21 mouse cellular contexts compared by ENCODE assay signal in the genomic region with DNA sequence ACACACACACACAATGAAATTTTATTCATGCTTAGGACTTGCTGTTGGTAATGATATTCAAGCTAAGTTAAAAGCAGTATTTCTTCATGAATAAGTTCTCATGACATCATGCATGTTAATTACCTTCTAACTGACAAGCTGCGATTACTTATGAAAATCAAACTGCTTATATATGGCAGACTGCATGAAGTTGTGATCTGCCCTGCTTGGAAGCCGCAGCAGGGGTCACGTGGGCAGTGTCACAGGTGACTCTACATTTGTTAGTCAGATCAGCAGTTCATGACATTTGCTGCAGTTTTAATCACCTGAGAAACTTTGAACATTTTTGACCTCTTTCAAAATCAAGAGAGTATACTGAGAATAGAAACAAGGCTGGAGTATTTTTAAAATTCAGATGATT. TPM values are rescaled to one million over a fixed set of nuclear protein-coding genes. Genes with fewer than 3 reads are reported as not detected.
A peak's percentile ranks its signal among the peaks of the same experiment; 100 is the strongest.
DNase-seq lines count a peak whose midpoint lies in the region; ATAC-seq and TF ChIP-seq lines count a peak whose summit lies in the region.
"Had no signal": no experiment of that assay in that cellular context is flagged by ENCODE, and none has a peak within 500 bp of the region (broad histone marks: within the 10 kb centered on the region; RNA-seq: fewer than 3 reads in every experiment).

No protein-coding gene starts in this region.

- no peak overlapping the region for H3K4me3 ChIP-seq in forebrain, embryonic 15.5 days
- H3K4me3 ChIP-seq in forebrain, embryonic 11.5 days (ENCODE audit: low read depth, low read length) = no peak overlapping the region
- no peak overlapping the region for H3K4me3 ChIP-seq in forebrain, postnatal 0 days (ENCODE audit: low read depth, low read length)
- no peak overlapping the region for H3K4me3 ChIP-seq in forebrain, embryonic 14.5 days (ENCODE audit: low read depth, low read length)
- H3K4me3 ChIP-seq in CH12.LX (replicated peaks in 1 of 3; ENCODE audit: low read depth in 2 of 3, low read length in 2 of 3, poor library complexity in 1 of 3) = no peak overlapping the region
- H3K4me3 ChIP-seq: embryonic facial prominence, embryonic 13.5 days; embryonic facial prominence, embryonic 15.5 days; erythroblast, embryonic 14.5 days; forebrain, embryonic 10.5 days had no signal

- H3K36me3 ChIP-seq in forebrain, embryonic 15.5 days = no peaks in the 10 kb centered on the region
- H3K36me3 ChIP-seq in forebrain, embryonic 11.5 days (ENCODE audit: control insufficient read depth, insufficient read depth, low read length) = no peaks in the 10 kb centered on the region
- H3K36me3 ChIP-seq in forebrain, postnatal 0 days (ENCODE audit: insufficient read depth) = no peaks in the 10 kb centered on the region
- H3K36me3 ChIP-seq in forebrain, embryonic 14.5 days (ENCODE audit: control insufficient read depth, insufficient read depth, low read length) = no peaks in the 10 kb centered on the region
- no peaks in the 10 kb centered on the region for H3K36me3 ChIP-seq in CH12.LX (replicated peaks in 1 of 2; ENCODE audit: control insufficient read depth in 1 of 2, insufficient read depth in 1 of 2, low read length in 1 of 2)
- H3K36me3 ChIP-seq: forebrain, embryonic 10.5 days had no signal

- no peak overlapping the region for H3K27ac ChIP-seq in forebrain, embryonic 15.5 days (replicated peaks)
- no peak overlapping the region for H3K27ac ChIP-seq in forebrain, embryonic 11.5 days (ENCODE audit: low read depth, low read length)
- peak overlapping the region; percentile 21; the same call in 1 of the 2 replicates for H3K27ac ChIP-seq in forebrain, postnatal 0 days (ENCODE audit: low read depth, low read length)
- no peak overlapping the region for H3K27ac ChIP-seq in forebrain, embryonic 14.5 days (ENCODE audit: low read depth, low read length)
- H3K27ac ChIP-seq in CH12.LX (ENCODE audit: insufficient read depth, low read depth) = no peak overlapping the region
- H3K27ac ChIP-seq: embryonic facial prominence, embryonic 13.5 days; embryonic facial prominence, embryonic 15.5 days; forebrain, embryonic 10.5 days had no signal

- dilution Hi-C loops in CH12.LX (cut with MboI; ENCODE audit: extremely low pct_ligation_motif_present, extremely low pct_unique_long_range_greater_than_20kb, low sequenced_read_pairs) = no loop called here

- no peak for TF ChIP-seq RAD21 in CH12.LX (IDR thresholded peaks at IDR 0.05; ENCODE audit: low read depth, low read length)

- no peak overlapping the region for H3K9ac ChIP-seq in forebrain, embryonic 15.5 days (replicated peaks)
- no peak overlapping the region for H3K9ac ChIP-seq in forebrain, embryonic 11.5 days (ENCODE audit: low read length)
- no peak overlapping the region for H3K9ac ChIP-seq in forebrain, postnatal 0 days
- H3K9ac ChIP-seq in forebrain, embryonic 14.5 days (ENCODE audit: low read length) = no peak overlapping the region
- H3K9ac ChIP-seq in CH12.LX (ENCODE audit: insufficient read depth, low read depth) = no peak overlapping the region
- H3K9ac ChIP-seq: embryonic facial prominence, embryonic 13.5 days; embryonic facial prominence, embryonic 15.5 days had no signal

- no peak for TF ChIP-seq EP300 in CH12.LX (IDR thresholded peaks at IDR 0.05; ENCODE audit: low read length)

- no peaks in the 10 kb centered on the region for H3K4me1 ChIP-seq in forebrain, embryonic 15.5 days
- H3K4me1 ChIP-seq in forebrain, embryonic 11.5 days (replicated peaks; ENCODE audit: control insufficient read depth, insufficient read depth, low read length) = no peaks in the 10 kb centered on the region
- H3K4me1 ChIP-seq in forebrain, postnatal 0 days (ENCODE audit: insufficient read depth) = no peaks in the 10 kb centered on the region
- H3K4me1 ChIP-seq in forebrain, embryonic 14.5 days (ENCODE audit: control insufficient read depth, insufficient read depth, low read length) = no peaks in the 10 kb centered on the region
- H3K4me1 ChIP-seq in CH12.LX (ENCODE audit: control insufficient read depth in 1 of 2, insufficient read depth in 2 of 2) = peaks cover 0 to 18% of the 10 kb centered on the region in 2 experiments; a peak in 2 of 4 replicates
- H3K4me1 ChIP-seq: embryonic facial prominence, embryonic 13.5 days; embryonic facial prominence, embryonic 15.5 days; forebrain, embryonic 10.5 days had no signal

- 78% methylated on average over 3 of the region's 3 CpGs for WGBS in forebrain, embryonic 15.5 days
- 87% methylated on average over 3 of the region's 3 CpGs for WGBS in forebrain, embryonic 11.5 days
- WGBS in forebrain, postnatal 0 days = 62% methylated on average over 3 of the region's 3 CpGs
- 81% methylated on average over 3 of the region's 3 CpGs for WGBS in forebrain, embryonic 14.5 days

- H3K79me2 ChIP-seq in CH12.LX (replicated peaks; ENCODE audit: control insufficient read depth, extremely low read depth, insufficient read depth, poor library complexity, severe bottlenecking) = no peaks in the 10 kb centered on the region

- no peaks in the 10 kb centered on the region for H3K27me3 ChIP-seq in forebrain, embryonic 15.5 days
- no peaks in the 10 kb centered on the region for H3K27me3 ChIP-seq in forebrain, embryonic 11.5 days (ENCODE audit: control insufficient read depth, insufficient read depth, low read length)
- H3K27me3 ChIP-seq in forebrain, postnatal 0 days (ENCODE audit: insufficient read depth, low read length) = no peaks in the 10 kb centered on the region
- no peaks in the 10 kb centered on the region for H3K27me3 ChIP-seq in forebrain, embryonic 14.5 days (replicated peaks; ENCODE audit: control insufficient read depth, insufficient read depth, low read length)
- H3K27me3 ChIP-seq in CH12.LX (replicated peaks) = no peaks in the 10 kb centered on the region
- H3K27me3 ChIP-seq: embryonic facial prominence, embryonic 13.5 days; embryonic facial prominence, embryonic 15.5 days had no signal

- H3K9me3 ChIP-seq in forebrain, embryonic 15.5 days = no peaks in the 10 kb centered on the region
- H3K9me3 ChIP-seq in forebrain, embryonic 11.5 days (ENCODE audit: control insufficient read depth, low read length) = no peaks in the 10 kb centered on the region
- no peaks in the 10 kb centered on the region for H3K9me3 ChIP-seq in forebrain, postnatal 0 days (ENCODE audit: low read length)
- no peaks in the 10 kb centered on the region for H3K9me3 ChIP-seq in forebrain, embryonic 14.5 days (replicated peaks; ENCODE audit: control insufficient read depth, low read length)
- no peaks in the 10 kb centered on the region for H3K9me3 ChIP-seq in CH12.LX (replicated peaks; ENCODE audit: low read length)
- H3K9me3 ChIP-seq: embryonic facial prominence, embryonic 13.5 days; embryonic facial prominence, embryonic 15.5 days; forebrain, embryonic 10.5 days had no signal

- in situ Hi-C loops in CH12.LX (cut with MboI; ENCODE audit: low pct_ligation_motif_present, low pct_unique_long_range_greater_than_20kb, low sequenced_read_pairs) = no loop called here

- ATAC-seq in forebrain, embryonic 15.5 days (replicated peaks) = peak; percentile 41; the same call in 1 of the 2 replicates
- ATAC-seq in forebrain, embryonic 11.5 days (replicated peaks; ENCODE audit: low FRiP score) = no peak
- peak; percentile 62; the same call in 1 of the 2 replicates for ATAC-seq in forebrain, postnatal 0 days
- no peak for ATAC-seq in forebrain, embryonic 14.5 days
- ATAC-seq: CD4-positive, CD25-positive, alpha-beta regulatory T cell, adult 4 months had no signal

- TF ChIP-seq CTCF in forebrain, postnatal 0 days (IDR thresholded peaks at IDR 0.05; ENCODE audit: low read depth) = no peak
- no peak for TF ChIP-seq CTCF in CH12.LX (conservative IDR thresholded peaks at IDR 0.05 in 1 of 2, IDR thresholded peaks at IDR 0.05 in 1 of 2; ENCODE audit: low read depth in 2 of 2, low read length in 2 of 2)

- H3K4me2 ChIP-seq in forebrain, embryonic 15.5 days (replicated peaks) = no peak overlapping the region
- no peak overlapping the region for H3K4me2 ChIP-seq in forebrain, embryonic 11.5 days (ENCODE audit: low read depth, low read length, severe bottlenecking)
- H3K4me2 ChIP-seq in forebrain, postnatal 0 days (ENCODE audit: low read depth) = no peak overlapping the region
- H3K4me2 ChIP-seq in forebrain, embryonic 14.5 days (ENCODE audit: low read length) = no peak overlapping the region
- no peak overlapping the region for H3K4me2 ChIP-seq in CH12.LX (ENCODE audit: insufficient read depth, low read depth, poor library complexity, severe bottlenecking)
- H3K4me2 ChIP-seq: embryonic facial prominence, embryonic 13.5 days; embryonic facial prominence, embryonic 15.5 days had no signal

- TF ChIP-seq POLR2A in CH12.LX (IDR thresholded peaks at IDR 0.05; ENCODE audit: low read depth, low read length) = no peak

- DNase-seq in forebrain, embryonic 11.5 days (ENCODE audit: low spot score) = no peak
- peak; percentile 11 for DNase-seq in forebrain, postnatal 0 days
- DNase-seq in forebrain, embryonic 14.5 days (ENCODE audit: low spot score) = no peak
- DNase-seq in CH12.LX (ENCODE audit: extremely low read depth) = no peak
- DNase-seq: adrenal gland, adult 2 months; adrenal gland, postnatal 10 days; adrenal gland, postnatal 25 days; B cell, adult 2 months; cerebellum, adult 11 months; cerebellum, adult 18-20 months; cerebellum, adult 8-10 months; cerebellum, adult 9-11 months; cerebellum, postnatal 14 days; cerebellum, postnatal 36 days; embryo, embryonic 11 days had no signal

TF ChIP-seq in CH12.LX, 34 proteins besides CTCF, POLR2A, EP300 and RAD21:
- TF ChIP-seq USF1 (IDR thresholded peaks at IDR 0.05; ENCODE audit: low read depth, low read length) (peak; percentile 54), MAFK (IDR thresholded peaks at IDR 0.05; ENCODE audit: insufficient replicate concordance, low read length) (no peak), E2F4 (IDR thresholded peaks at IDR 0.05; ENCODE audit: insufficient replicate concordance, low read depth, low read length) (no peak), BHLHE40 (IDR thresholded peaks at IDR 0.05; ENCODE audit: low read depth, low read length) (peak; percentile 23; the same call in 1 of the 2 replicates), MAZ (IDR thresholded peaks at IDR 0.05; ENCODE audit: low read depth, low read length) (no peak)

RNA-seq across cellular contexts. Expression of gene Crybg3, which starts 59.8 kb away (rescaled TPM):
- polyA plus RNA-seq in forebrain, embryonic 15.5 days (2015; fragmentation: Nextera tagmentation; extraction: Ambion mirVana) = 2.2 and 2.3 TPM in 2 replicates
- polyA plus RNA-seq in forebrain, embryonic 11.5 days (2014; fragmentation: Nextera tagmentation; extraction: Ambion mirVana) = 6.0 and 6.5 TPM in 2 replicates
- 4.3 and 4.7 TPM in 2 replicates for total RNA-seq in forebrain, postnatal 0 days (2014; rRNA removed)
- polyA plus RNA-seq in forebrain, postnatal 0 days (2015; fragmentation: Nextera tagmentation; extraction: Ambion mirVana) = 0.88 and 0.92 TPM in 2 replicates
- 1.5 and 1.8 TPM in 2 replicates for polyA plus RNA-seq in forebrain, embryonic 14.5 days (2014; fragmentation: Nextera tagmentation; extraction: Ambion mirVana)
- 2.8 and 3.0 TPM in 2 replicates for total RNA-seq in CH12.LX (2012; rRNA removed)
- total RNA-seq in CH12.LX (2014; rRNA removed) = 2.7 and 3.3 TPM in 2 replicates
- 4.5 and 5.0 TPM in 2 replicates for polyA plus RNA-seq in CH12.LX (2012; ENCODE audit: insufficient read length, low read depth)
- polyA plus RNA-seq: erythroblast, embryonic 14.5 days had no signal

Comparison
In these comparisons a context has a peak if more than half of its experiments do, and no peak if none do; other contexts are left out.
1. ATAC-seq: peak in forebrain, embryonic 15.5 days (single experiment) and forebrain, postnatal 0 days (single experiment); none in forebrain, embryonic 11.5 days (single experiment) and forebrain, embryonic 14.5 days (single experiment).